ENCODE assay signal across 17 mouse cellular contexts in the genomic region with DNA sequence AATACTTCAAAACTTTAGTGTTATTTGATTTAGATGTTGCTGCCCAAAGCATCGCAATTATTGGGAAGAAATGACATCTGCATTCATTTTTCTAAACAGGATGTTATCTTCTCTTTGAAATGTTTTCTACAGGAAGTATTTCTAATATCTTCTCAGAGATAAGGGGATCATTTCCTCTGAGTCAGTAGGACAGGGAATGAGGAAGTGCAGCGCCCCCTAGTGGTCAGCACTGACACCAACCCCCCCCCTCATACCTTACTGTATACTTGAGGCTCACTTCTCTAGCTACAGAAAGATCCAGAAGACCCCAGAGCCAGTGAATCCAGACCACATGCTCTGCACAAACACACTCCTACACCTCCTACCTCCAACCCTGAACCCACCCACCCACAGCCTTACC.
A peak's percentile ranks its signal among the peaks of the same experiment; 100 is the strongest.
DNase-seq lines count a peak whose midpoint lies in the region; TF ChIP-seq lines count a peak whose summit lies in the region.
"Had no signal": no experiment of that assay in that cellular context is flagged by ENCODE, and none has a peak within 500 bp of the region (broad histone marks: within the 10 kb centered on the region; RNA-seq: fewer than 3 reads in every experiment).

No protein-coding gene starts in this region.

- intact Hi-C loops in left cerebral cortex, postnatal 14 days (cut with DNase I) = no loop called here

- peaks cover 3% of the 10 kb centered on the region for H3K4me1 ChIP-seq in testis, adult 2 months (ENCODE audit: control insufficient read depth, insufficient read depth, low read length)
- H3K4me1 ChIP-seq: embryonic facial prominence, embryonic 12.5 days; forebrain, embryonic 12.5 days; kidney, embryonic 15.5 days had no signal

- no peaks in the 10 kb centered on the region for H3K27me3 ChIP-seq in testis, adult 2 months (ENCODE audit: control insufficient read depth, insufficient read depth, low read length)
- H3K27me3 ChIP-seq: embryonic facial prominence, embryonic 12.5 days; forebrain, embryonic 12.5 days; kidney, embryonic 15.5 days had no signal

- DNase-seq in adrenal gland, postnatal 25 days = peak; percentile 10
- DNase-seq in adrenal gland, adult 2 months = no peak
- DNase-seq in layer of hippocampus, adult 2 months (ENCODE audit: low spot score in 2 of 2) = no peak
- no peak for DNase-seq in layer of hippocampus, adult 8-10 months (ENCODE audit: low spot score in 2 of 2)
- DNase-seq in testis, postnatal 14 days (ENCODE audit: low spot score) = no peak
- DNase-seq in left cerebral cortex, postnatal 14 days (ENCODE audit: low spot score in 2 of 2) = no peak
- no peak for DNase-seq in frontal cortex, postnatal 25 days (ENCODE audit: low spot score in 2 of 2)
- DNase-seq: cerebellum, adult 2 months; gastrocnemius, adult 2 months; layer of hippocampus, postnatal 36 days; lung, adult 2 months; lung, postnatal 14 days had no signal

- H3K4me3 ChIP-seq in layer of hippocampus, adult 2 months = no peak overlapping the region
- no peak overlapping the region for H3K4me3 ChIP-seq in testis, adult 2 months (ENCODE audit: control insufficient read depth, low read depth, low read length)
- H3K4me3 ChIP-seq: embryonic facial prominence, embryonic 12.5 days; forebrain, embryonic 12.5 days; gastrocnemius, adult 2 months; kidney, embryonic 15.5 days had no signal

- no peak for TF ChIP-seq POLR2A in testis, adult 2 months (IDR thresholded peaks at IDR 0.05; ENCODE audit: control insufficient read depth, low read depth, low read length)

- H3K27ac ChIP-seq in layer of hippocampus, adult 2 months = no peak overlapping the region
- no peak overlapping the region for H3K27ac ChIP-seq in testis, adult 2 months (ENCODE audit: control insufficient read depth, insufficient read depth, low read depth, low read length)
- H3K27ac ChIP-seq: embryonic facial prominence, embryonic 12.5 days; forebrain, embryonic 12.5 days; gastrocnemius, adult 2 months; kidney, embryonic 15.5 days had no signal

- H3K36me3 ChIP-seq in testis, adult 2 months (ENCODE audit: control insufficient read depth, insufficient read depth, low read length) = no peaks in the 10 kb centered on the region
- H3K36me3 ChIP-seq: embryonic facial prominence, embryonic 12.5 days; forebrain, embryonic 12.5 days; G1E; kidney, embryonic 15.5 days had no signal

- TF ChIP-seq CTCF in layer of hippocampus, adult 2 months (conservative IDR thresholded peaks at IDR 0.05) = peak; percentile 60
- peak; percentile 69; the same call in 1 of the 2 replicates for TF ChIP-seq CTCF in testis, adult 2 months (IDR thresholded peaks at IDR 0.05; ENCODE audit: control insufficient read depth, insufficient read depth, insufficient replicate concordance, low read depth, low read length)
